Mouse (Mus musculus): ENCODE data around the gene Olfr701. TPM values are rescaled to one million over a fixed set of nuclear protein-coding genes. Genes with fewer than 3 reads are reported as not detected.
A peak's percentile ranks its signal among the peaks of the same experiment; 100 is the strongest.

Olfr701 gene
- polyA plus RNA-seq (2017; shearing (Covaris generic)) = not detected

- no peak for ATAC-seq
Observed at GRCm38 (mm10) chr7:106813829-106814228, at the start of gene Olfr701. TSS of gene Olfr701 (plus strand) at chr7:106814129.

- no peak for ATAC-seq
Observed at GRCm38 (mm10) chr7:106788330-106788729, 25.6 kb upstream of the Olfr701 start.

GRCm38 (mm10) chr7:106793098-106793497 is 20.8 kb upstream of the Olfr701 start, which contains the start of gene Olfr699:
TSS of gene Olfr699 (minus strand) at chr7:106793198.
- no peak for ATAC-seq

- ATAC-seq = no peak
Observed at GRCm38 (mm10) chr7:106808734-106809133, 5.2 kb upstream of the Olfr701 start, which contains the start of gene Olfr700. TSS of gene Olfr700 (minus strand) at chr7:106808834.

GRCm38 (mm10) chr7:106815775-106816174 is 1.8 kb downstream of the Olfr701 start:
- ATAC-seq = peak; percentile 80

GRCm38 (mm10) chr7:106818414-106818813 is 4.5 kb downstream of the Olfr701 start:
- no peak for ATAC-seq

- no peak for ATAC-seq
Observed at GRCm38 (mm10) chr7:106833793-106834192, 19.9 kb downstream of the Olfr701 start, which contains the start of gene Olfr702. TSS of gene Olfr702 (minus strand) at chr7:106833893.

- ATAC-seq = no peak
Observed at GRCm38 (mm10) chr7:106843060-106843459, 29.1 kb downstream of the Olfr701 start, which contains the start of gene Olfr703. TSS of gene Olfr703 (plus strand) at chr7:106843360.

- no peak for ATAC-seq
Observed at GRCm38 (mm10) chr7:106862885-106863284, 49.0 kb downstream of the Olfr701 start, which contains the start of gene Olfr704. TSS of gene Olfr704 (plus strand) at chr7:106863185.

Other genes with a start within 250 kb of the Olfr701 start
- not detected for gene Olfr693, start 133.5 kb upstream of the Olfr701 start, polyA plus RNA-seq (2017; shearing (Covaris generic))
- not detected for gene Olfr694, start 122.3 kb upstream of the Olfr701 start, polyA plus RNA-seq (2017; shearing (Covaris generic))
- gene Olfr695, start 97.7 kb upstream of the Olfr701 start, polyA plus RNA-seq (2017; shearing (Covaris generic)) = not detected
- gene Olfr697, start 71.7 kb upstream of the Olfr701 start, polyA plus RNA-seq (2017; shearing (Covaris generic)) = not detected
- under 1 TPM in 1 of 2 experiments, not detected in 1; 0.85 TPM for gene Olfr698, start 58.7 kb upstream of the Olfr701 start, polyA plus RNA-seq (2017; shearing (Covaris generic))
- gene Olfr699, start 20.9 kb upstream of the Olfr701 start, polyA plus RNA-seq (2017; shearing (Covaris generic)) = not detected
- not detected for gene Olfr700, start 5.3 kb upstream of the Olfr701 start, polyA plus RNA-seq (2017; shearing (Covaris generic))
- not detected for gene Olfr702, start 19.8 kb downstream of the Olfr701 start, polyA plus RNA-seq (2017; shearing (Covaris generic))
- not detected for gene Olfr703, start 29.2 kb downstream of the Olfr701 start, polyA plus RNA-seq (2017; shearing (Covaris generic))
- not detected for gene Olfr704, start 49.1 kb downstream of the Olfr701 start, polyA plus RNA-seq (2017; shearing (Covaris generic))
- not detected for gene Olfr705, start 62.8 kb downstream of the Olfr701 start, polyA plus RNA-seq (2017; shearing (Covaris generic))
- gene Olfr706, start 74.0 kb downstream of the Olfr701 start, polyA plus RNA-seq (2017; shearing (Covaris generic)) = not detected
- not detected for gene Olfr707, start 87.1 kb downstream of the Olfr701 start, polyA plus RNA-seq (2017; shearing (Covaris generic))
- not detected for gene Olfr1532-ps1, start 93.9 kb downstream of the Olfr701 start, polyA plus RNA-seq (2017; shearing (Covaris generic))
- gene Olfr709-ps1, start 118.1 kb downstream of the Olfr701 start, polyA plus RNA-seq (2017; shearing (Covaris generic)) = not detected
- gene Olfr710, start 134.2 kb downstream of the Olfr701 start, polyA plus RNA-seq (2017; shearing (Covaris generic)) = not detected
- under 1 TPM in 1 of 2 experiments, not detected in 1; 0.08 TPM for gene Olfr6, start 149.8 kb downstream of the Olfr701 start, polyA plus RNA-seq (2017; shearing (Covaris generic))
- not detected for gene Olfr711, start 161.3 kb downstream of the Olfr701 start, polyA plus RNA-seq (2017; shearing (Covaris generic))
- not detected for gene Olfr2, start 191.9 kb downstream of the Olfr701 start, polyA plus RNA-seq (2017; shearing (Covaris generic))
- gene Olfr713, start 217.0 kb downstream of the Olfr701 start, polyA plus RNA-seq (2017; shearing (Covaris generic)) = not detected